Mouse (Mus musculus) MEL (cell line): ENCODE measurements at regions not wholly inside any gene's neighbourhood (a gene's known extent, or its start where the extent isn't known, plus 50 kb on each side); places are given as distances from the start of the nearest gene placed in this dataset.

Source experiments
- CTCF ChIP-seq, 3 experiments: IDR thresholded peaks in 2 of 3; conservative IDR thresholded peaks in 1 of 3; 2 replicates each; pipeline ENCODE4 v1.5.1; 2011 to 2012; ENCODE audit warnings: low read length in 3 of 3, low read depth in 2 of 3, mild to moderate bottlenecking in 2 of 3, improper control_type of control experiment in 1 of 3, inconsistent platforms in 1 of 3, mixed read lengths in 1 of 3, moderate library complexity in 1 of 3; ENCODE audit not compliant: control insufficient read depth in 1 of 3, insufficient read depth in 1 of 3, poor library complexity in 1 of 3, severe bottlenecking in 1 of 3
- E2F4 ChIP-seq: IDR thresholded peaks from 2 replicates; pipeline ENCODE4 v1.6.1; 2011; ENCODE audit warnings: low read depth, low read length, improper control_type of control experiment, borderline replicate concordance
- ETS1 ChIP-seq: IDR thresholded peaks from 2 replicates; pipeline ENCODE4 v1.6.1; 2012; ENCODE audit warnings: low read depth, mild to moderate bottlenecking, inconsistent platforms, low read length, improper control_type of control experiment, moderate library complexity
- MAX ChIP-seq: IDR thresholded peaks from 2 replicates; pipeline ENCODE4 v1.6.1; 2011; ENCODE audit warnings: low read length, improper control_type of control experiment
- MYC ChIP-seq: IDR thresholded peaks from 2 replicates; pipeline ENCODE4 v1.6.1; 2011; ENCODE audit warnings: low read depth, mild to moderate bottlenecking, low read length, improper control_type of control experiment, moderate library complexity
- TBP ChIP-seq: IDR thresholded peaks from 2 replicates; pipeline ENCODE4 v1.8.0; 2011; ENCODE audit warnings: low read depth, low read length, improper control_type of control experiment
- ZNF384 ChIP-seq: IDR thresholded peaks from 2 replicates; pipeline ENCODE4 v1.6.1; 2012; ENCODE audit warnings: low read depth, mild to moderate bottlenecking, inconsistent platforms, low read length, improper control_type of control experiment

DNA sequence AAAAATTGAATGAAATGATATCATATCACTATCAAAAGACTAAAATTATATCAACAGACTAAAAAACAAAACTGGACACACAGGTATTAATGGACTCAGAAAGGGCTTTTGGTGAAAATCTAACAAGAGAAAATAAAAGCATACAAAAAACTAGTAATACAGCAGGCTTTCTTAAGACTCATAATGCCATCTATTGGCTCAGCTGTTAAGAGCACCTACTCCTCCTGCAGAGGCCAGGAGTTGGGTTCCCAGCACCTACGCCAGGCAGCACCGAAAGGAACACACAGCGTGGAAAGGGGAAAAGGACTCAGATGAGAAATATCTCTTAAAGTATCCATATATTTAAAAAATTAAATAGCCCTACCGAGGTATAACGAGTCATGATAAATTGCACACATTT, 151.9 kb upstream of the Gimd1 start:
- TF ChIP-seq TBP (no peak), MAX (no peak), MYC (no peak), CTCF (IDR thresholded peaks at IDR 0.05 in 2 of 3, conservative IDR thresholded peaks at IDR 0.05 in 1 of 3; ENCODE audit: control insufficient read depth in 1 of 3, insufficient read depth in 1 of 3, low read depth in 2 of 3, low read length in 3 of 3, poor library complexity in 1 of 3, severe bottlenecking in 1 of 3) (no peak), ETS1 (no peak), ZNF384 (no peak), E2F4 (no peak)
